Mouse (Mus musculus) forelimb bud, embryonic 11.5 days (tissue): ENCODE measurements around the gene Ttc26.
"Not testable (repeated sequence)": the region's sequence is repeated elsewhere in the genome, so short reads cannot be mapped to it uniquely, and the experiment has no call there.

Experiments
- DNase-seq: peaks from one replicate; pipeline ENCODE4 v3.0.0-alpha.2; 2012; ENCODE audit warnings: low read depth, low spot score

The Ttc26 gene

DNA sequence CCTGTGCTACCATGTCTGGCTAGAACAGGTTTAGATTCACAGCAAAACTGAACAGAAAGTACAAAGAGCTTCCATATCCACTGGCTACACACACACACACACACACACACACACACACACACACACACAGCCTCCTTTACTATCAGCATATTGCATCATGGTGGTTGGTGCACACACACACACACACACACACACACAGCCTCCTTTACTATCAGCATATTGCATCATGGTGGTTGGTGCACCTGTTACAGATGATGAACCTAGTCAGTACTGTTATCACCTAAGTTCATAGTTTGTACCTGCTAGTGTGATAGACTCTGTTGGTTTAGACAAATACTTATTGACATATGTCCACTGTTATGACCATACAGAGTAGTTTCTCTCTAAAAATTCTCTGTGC, 75.2 kb downstream of the Ttc26 start:
- not testable (repeated sequence) for DNase-seq

DNA sequence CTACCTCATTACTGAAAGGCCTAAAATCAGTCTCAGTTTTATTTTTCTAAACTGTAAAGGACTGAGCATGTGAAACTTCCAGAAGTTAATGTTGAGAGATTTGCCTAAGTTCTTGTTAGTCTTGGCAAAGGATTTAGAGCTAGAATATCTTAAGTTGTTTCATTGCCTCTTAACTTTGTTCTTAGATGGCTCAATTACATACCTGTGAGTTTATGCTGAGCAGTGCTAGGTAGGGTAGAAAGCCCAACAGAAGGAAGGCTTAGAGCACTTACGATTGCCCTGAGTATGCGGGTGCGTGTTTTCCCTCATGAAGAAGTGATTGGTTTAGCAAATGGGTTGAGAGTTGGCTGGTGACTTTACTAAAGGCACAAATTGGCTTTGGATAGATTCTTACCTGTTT, 76.8 kb downstream of the Ttc26 start:
- DNase-seq, result no peak

DNA sequence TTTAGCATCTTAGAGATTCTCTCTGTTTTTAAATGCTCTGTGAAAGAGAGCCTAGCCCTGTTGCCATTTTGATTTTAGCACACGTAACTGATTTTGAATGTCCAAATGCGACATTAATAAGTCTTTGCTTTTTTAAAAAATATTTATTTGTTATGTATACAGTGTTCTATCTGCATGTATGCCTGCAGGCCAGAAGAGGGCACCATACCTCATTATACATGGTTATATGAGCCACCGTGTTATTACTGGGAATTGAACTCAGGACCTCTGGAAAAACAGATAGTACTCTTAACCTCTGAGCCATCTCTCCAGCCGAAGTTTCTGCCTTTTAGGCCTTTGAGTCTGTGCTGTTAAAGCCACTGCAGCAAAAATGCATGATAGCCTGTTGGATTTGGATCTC, 88.3 kb downstream of the Ttc26 start:
- no peak for DNase-seq
